Mouse (Mus musculus) gastrocnemius, adult 2 months (tissue): Measurements from ENCODE around the gene Tnfrsf22. TPM values are rescaled to one million over a fixed set of nuclear protein-coding genes. Genes with fewer than 3 reads are reported as not detected.
"Not testable (repeated sequence)": the region's sequence is repeated elsewhere in the genome, so short reads cannot be mapped to it uniquely, and the experiment has no call there.

Experiments
- DNase-seq: peaks from one replicate; pipeline ENCODE4 v3.0.0; 2022
- H3K27ac ChIP-seq: fragments of 200-600 bp; 2 replicates; pipeline ENCODE4 v1.8.1; 2022; ENCODE audit warnings: mild to moderate bottlenecking
- H3K4me3 ChIP-seq: fragments of 200-600 bp; 2 replicates; pipeline ENCODE4 v1.8.1; 2022; ENCODE audit warnings: mild to moderate bottlenecking, moderate library complexity
- CTCF ChIP-seq: fragments of 200-600 bp; IDR thresholded peaks from 2 replicates; pipeline ENCODE4 v1.8.1; 2022; ENCODE audit warnings: antibody characterized with exemption, mild to moderate bottlenecking, moderate library complexity
- intact Hi-C: fragments of 180-260 bp; cut with DNase I; formaldehyde crosslinking; loops from one replicate; pipeline ENCODE4 v1.15.1; 2025
- total RNA-seq, 2 experiments: library from RNA; stranded (reverse); gene quantifications; 2 replicates each; pipeline ENCODE4 v1.2.3; 2021

The Tnfrsf22 gene
- total RNA-seq, 2 experiments from 2014 or later, result 0.97 to 2.1 TPM

DNA sequence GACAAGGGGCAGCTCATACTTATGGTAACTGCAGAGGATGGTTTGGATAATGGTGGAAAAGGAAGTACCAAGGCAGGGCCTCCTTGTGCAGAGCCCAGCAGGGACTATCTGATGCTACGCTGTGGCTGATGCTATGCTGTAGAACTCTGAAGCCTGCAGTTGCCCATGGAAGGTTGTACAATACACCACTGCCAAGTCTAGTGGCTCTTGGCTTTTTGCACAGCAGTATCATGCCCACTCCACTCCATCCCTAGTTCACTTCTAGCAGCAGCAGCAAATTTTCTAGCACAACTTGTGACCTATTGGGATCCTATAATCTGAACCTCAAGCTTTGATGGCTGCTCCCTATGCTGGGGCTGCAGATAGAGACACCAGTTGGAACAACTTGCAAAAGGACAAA lies 32.1 kb upstream of the Tnfrsf22 start:
- Histone ChIP-seq H3K27ac (no peak overlapping the region), H3K4me3 (no peak overlapping the region)
- no peak for TF ChIP-seq CTCF
- intact Hi-C loops, result loop anchor here (2.0 kb wide), 1 partner anchor 39 kb away; no protein-coding TSS in a partner anchor
- no peak for DNase-seq

GRCm38 (mm10) chr7:143680836-143681235 lies 31.4 kb upstream of the Tnfrsf22 start:
- H3K4me3 ChIP-seq, DNase-seq, H3K27ac ChIP-seq: not testable (repeated sequence)
- intact Hi-C loops, result loop anchor here (2.0 kb wide), 1 partner anchor 38 kb away; no protein-coding TSS in a partner anchor

DNA sequence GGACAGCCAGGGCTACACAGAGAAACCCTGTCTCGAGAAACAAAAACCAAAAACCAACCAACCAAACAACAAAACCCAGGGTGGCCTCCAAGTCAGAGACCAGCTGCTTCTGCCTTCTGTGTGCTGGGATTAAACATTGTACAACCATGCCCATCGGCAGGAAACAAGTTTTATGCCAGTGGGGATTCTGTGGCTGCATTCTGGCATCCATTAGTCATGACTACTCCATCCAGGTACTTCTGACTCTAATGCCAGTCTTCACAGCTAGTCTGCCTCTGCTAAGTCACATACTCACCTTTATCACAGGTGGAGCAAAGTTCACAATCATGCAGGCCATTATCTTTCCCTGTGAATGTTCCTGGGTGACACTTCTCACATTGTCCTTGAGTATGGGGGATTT lies 30.2 kb upstream of the Tnfrsf22 start:
- intact Hi-C loops, result loop anchor here (2.0 kb wide), 1 partner anchor 37 kb away; no protein-coding TSS in a partner anchor
- DNase-seq, H3K4me3 ChIP-seq, H3K27ac ChIP-seq: not testable (repeated sequence)

DNA sequence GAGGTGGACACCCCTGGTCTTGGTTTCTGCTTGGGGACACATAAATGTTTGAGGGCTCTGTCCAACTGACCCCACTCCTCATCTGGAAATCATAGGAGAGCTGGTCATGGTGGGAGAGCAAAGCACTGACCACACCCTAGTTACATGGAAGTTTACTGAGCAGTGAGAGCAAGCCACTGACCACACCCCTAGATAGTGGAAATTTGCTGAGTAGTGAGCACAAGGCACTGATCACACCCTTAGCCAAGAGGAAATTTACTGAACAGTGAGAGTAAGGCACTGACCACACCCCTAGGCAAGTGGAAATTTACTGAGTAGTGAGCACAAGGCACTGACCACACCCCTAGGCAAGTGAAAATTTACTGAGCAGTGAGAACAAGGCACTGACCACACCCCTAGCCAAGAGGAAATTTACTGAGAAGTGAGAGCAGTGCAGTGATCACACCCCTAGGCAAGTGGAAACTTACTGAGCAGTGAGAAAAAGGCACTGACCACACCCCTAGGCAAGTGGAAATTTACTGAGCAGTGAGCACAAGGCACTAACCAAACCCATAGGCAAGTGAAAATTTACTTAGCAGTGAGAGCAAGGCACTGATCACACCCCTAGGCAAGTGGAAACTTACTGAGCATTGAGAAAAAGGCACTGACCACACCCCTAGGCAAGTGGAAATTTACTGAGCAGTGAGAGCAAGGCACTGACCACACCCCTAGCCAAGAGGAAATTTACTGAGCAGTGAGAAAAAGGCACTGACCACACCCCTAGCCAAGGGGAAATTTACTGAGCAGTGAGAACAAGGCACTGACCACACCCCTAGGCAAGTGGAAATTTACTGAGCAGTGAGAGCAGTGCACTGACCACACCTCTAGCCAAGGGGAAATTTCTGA lies 17.2 kb upstream of the Tnfrsf22 start:
- Histone ChIP-seq H3K4me3 (no peak overlapping the region), H3K27ac (no peak overlapping the region)
- TF ChIP-seq CTCF, result no peak
- intact Hi-C loops, result no loop called here
- DNase-seq, result no peak

- H3K4me3 ChIP-seq, result no peak overlapping the region
- intact Hi-C loops, result no loop called here
- no peak for TF ChIP-seq CTCF
- no peak for DNase-seq
- H3K27ac ChIP-seq, result peak overlapping the region; percentile 51
These were observed 14.0 kb upstream of the Tnfrsf22 start for GRCm38 (mm10) chr7:143663470-143663869.

DNA sequence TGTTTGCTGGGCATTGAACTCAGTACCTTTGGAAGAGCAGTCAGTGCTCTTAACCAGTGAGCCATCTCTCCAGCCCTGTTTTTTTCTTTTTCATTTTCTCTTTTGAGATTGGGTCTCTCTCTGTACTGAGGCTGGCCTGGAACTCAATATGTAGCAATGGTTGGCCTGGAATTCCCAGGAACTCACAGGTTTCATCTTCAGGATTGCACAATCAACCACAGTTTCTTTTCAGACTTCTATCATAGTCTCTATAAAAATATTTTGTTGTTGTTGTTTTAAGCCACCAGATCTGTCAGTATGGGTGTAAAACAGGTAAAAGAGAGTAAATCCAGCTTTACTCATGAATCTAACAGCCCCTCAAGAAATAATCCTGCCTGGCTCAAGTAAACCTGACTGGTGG lies 11.3 kb upstream of the Tnfrsf22 start:
- Histone ChIP-seq H3K27ac (peak overlapping the region; percentile 31; the same call in 1 of the 2 replicates), H3K4me3 (no peak overlapping the region)
- TF ChIP-seq CTCF, result no peak
- intact Hi-C loops, result no loop called here
- DNase-seq, result no peak

DNA sequence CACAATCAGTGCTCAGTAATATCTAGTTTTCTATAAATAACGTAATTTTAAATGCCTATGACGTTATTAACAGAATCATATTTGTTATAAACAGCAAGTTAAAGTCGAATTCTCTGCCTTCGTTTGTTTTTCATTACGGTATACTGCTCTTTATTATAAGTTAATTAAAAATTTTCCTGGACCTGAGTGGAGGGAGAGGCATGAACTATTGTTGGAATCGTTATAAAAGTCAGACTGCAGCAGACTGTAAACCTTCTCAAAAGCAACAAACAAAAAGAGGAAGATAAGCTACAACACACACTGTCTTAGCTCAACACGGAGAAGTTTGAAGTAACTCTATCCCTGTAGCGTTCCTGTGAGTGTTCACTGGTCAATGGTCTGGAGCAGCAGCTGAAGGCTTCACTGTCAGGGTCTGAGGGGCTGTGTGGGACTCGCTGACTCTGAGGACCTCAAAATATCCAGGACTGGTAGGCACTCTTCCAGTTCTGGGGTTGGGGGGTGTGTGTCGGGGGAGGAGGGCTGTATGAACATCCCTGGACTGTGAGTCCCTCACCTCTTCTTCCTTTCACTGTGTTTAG lies 397 bp upstream of the Tnfrsf22 start:
- H3K27ac ChIP-seq, intact Hi-C loops, DNase-seq: not testable (repeated sequence)
- H3K4me3 ChIP-seq, result peak overlapping the region; percentile 82

DNA sequence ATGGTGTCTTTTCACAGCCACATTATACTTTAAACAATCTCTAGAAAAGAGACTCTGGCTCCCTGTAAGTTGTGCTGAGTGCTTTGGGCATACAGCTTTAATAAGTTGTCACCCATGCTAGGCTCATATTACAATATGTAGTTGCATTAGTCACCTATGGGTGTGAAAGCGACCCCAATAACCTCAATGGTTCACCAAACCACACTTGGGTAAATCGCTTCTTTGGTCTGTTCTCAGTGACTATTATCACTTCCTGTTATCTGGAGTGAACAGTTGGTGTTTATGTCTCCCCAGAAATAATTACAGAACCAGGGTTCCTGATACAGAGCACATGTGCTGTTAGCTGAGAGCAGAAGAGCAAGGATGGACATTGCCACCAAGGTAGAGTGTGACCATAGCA lies 5.5 kb downstream of the Tnfrsf22 start:
- DNase-seq, H3K27ac ChIP-seq, H3K4me3 ChIP-seq: not testable (repeated sequence)
- intact Hi-C loops, result loop anchor here (2.0 kb wide), 1 partner anchor 37 kb away; no protein-coding TSS in a partner anchor

DNA sequence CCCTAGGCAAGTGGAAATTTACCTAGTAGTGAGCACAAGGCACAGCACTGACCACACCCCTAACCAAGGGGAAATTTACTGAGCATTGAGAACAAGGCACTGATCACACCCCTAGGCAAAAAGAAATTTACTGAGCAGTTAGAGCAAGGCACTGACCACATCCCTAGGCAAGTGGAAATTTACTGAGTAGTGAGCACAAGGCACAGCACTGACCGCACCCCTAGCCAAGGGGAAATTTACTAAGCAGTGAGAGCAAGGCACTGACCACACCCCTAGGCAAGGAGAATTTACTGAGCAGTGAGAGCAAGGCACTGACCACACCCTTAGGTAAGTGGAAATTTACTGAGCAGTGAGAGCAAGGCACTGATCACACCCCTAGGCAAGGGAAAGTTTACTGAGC lies 12.8 kb downstream of the Tnfrsf22 start:
- TF ChIP-seq CTCF, result no peak
- no peak for DNase-seq
- intact Hi-C loops, result no loop called here
- Histone ChIP-seq H3K27ac (no peak overlapping the region), H3K4me3 (no peak overlapping the region)

- Histone ChIP-seq H3K27ac (no peak overlapping the region), H3K4me3 (no peak overlapping the region)
- DNase-seq, result no peak
- no peak for TF ChIP-seq CTCF
- intact Hi-C loops, result no loop called here
These were observed 18.0 kb downstream of the Tnfrsf22 start for GRCm38 (mm10) chr7:143631503-143631902.

DNA sequence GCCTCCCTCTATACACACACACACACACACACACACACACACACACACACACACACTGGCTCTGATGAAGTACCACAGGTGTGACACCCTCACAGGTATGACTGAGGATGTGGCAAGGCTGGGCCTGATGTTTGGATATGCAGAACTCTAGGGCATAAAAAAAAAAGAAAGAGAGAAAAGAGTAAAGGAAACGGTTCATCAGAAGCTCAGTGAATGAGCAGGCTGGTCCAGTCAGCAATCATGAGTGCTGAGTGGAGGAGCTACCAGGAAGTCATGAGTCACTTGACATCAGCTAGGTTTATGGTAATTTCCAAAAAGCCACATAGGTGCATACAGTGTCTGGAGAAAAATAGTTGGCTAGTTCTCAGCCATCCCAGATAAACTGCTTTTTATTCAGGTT lies 20.0 kb downstream of the Tnfrsf22 start:
- no peak for TF ChIP-seq CTCF
- intact Hi-C loops, result no loop called here
- Histone ChIP-seq H3K4me3 (no peak overlapping the region), H3K27ac (no peak overlapping the region)
- no peak for DNase-seq

DNA sequence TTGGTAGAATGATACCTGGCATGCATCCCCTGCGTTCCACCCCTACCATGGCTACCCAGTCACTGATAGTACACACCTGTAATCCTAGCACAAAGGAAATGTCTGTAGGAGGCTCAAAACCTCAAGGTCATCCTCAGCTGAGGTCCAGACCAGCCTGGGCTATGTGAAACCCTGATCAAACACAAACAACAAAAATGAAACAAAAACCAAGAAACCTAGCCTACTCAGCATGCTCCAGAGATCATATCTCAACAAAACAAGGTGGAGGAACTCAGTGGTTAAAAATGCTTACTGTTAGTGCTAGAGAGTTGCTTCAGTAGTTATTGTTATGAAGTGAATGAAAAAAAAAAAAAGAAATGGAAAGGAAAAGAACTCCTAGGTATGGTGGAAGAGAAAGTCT lies 20.9 kb downstream of the Tnfrsf22 start, which contains the start of gene Tnfrsf26:
Tnfrsf26 (minus strand) TSS at position 183 of the 400 bp plus-strand sequence.
- TF ChIP-seq CTCF, result no peak
- intact Hi-C loops, result no loop called here
- DNase-seq, result no peak
- Histone ChIP-seq H3K4me3 (peak within 1 kb of the TSS; percentile 57), H3K27ac (peak within 1 kb of the TSS; percentile 41)

DNA sequence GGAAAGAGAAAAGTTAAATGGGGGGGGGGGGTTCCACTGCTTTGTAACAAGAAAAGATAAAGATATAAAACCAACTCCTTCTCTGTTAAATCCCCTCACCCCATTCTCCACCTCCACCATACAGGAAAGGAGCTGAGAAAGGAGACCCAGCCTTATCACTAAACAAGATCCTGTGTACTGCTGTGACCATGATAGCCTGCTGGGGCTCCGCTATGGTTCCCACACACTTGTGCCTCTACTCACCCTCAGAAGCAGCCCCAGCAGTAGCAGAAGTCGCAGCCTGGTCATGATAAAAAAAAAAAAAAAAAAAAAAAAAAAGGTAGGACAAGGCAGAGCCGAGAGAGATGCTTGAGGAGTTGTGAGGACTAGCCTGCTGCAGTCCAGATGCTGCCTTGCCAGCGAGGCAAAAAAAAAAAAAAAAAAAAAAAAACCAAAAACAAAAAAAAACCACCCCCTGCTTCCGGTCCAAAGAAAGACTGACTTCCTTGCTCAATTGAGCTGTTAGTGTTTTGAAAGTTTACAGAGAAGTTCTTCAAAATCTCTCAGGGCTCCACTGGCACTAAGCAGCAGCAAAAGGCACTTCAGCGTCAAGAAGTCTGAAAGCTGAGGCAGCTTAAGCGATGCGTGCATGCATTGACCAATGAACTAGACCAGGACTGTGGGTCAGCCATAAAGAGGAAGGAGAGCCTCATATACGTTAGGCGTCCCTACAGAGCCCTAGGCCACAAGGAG lies 21.7 kb downstream of the Tnfrsf22 start:
- no peak for TF ChIP-seq CTCF
- intact Hi-C loops, result no loop called here
- Histone ChIP-seq H3K4me3 (peak overlapping the region; percentile 57), H3K27ac (peak overlapping the region; percentile 41)
- DNase-seq, result no peak
